Mouse (Mus musculus): ENCODE results near the gene Pus7. TPM values are rescaled to one million over a fixed set of nuclear protein-coding genes. Genes with fewer than 3 reads are reported as not detected.

Pus7 gene
- total and polyA plus RNA-seq, 3 experiments, result 95.8 to 142 TPM; not detected in 1

GRCm38 (mm10) chr5:23787536-23788389 lies 4.3 kb upstream of the Pus7 start, which contains the start of gene Rint1:
Gene Rint1 (plus strand): TSS chr5:23787711.
- Histone ChIP-seq H3K4me1 (ENCODE audit: control insufficient read depth in 1 of 2, insufficient read depth in 2 of 2, low read length in 2 of 2) (peaks cover 11 to 24% of the 10 kb centered on the region in 2 experiments), H3K27ac (ENCODE audit: control insufficient read depth, low read depth, low read length) (peak within 1 kb of the TSS; percentile 82)
- TF ChIP-seq POLR2AphosphoS5 (IDR thresholded peaks at IDR 0.05; ENCODE audit: borderline replicate concordance, low read depth, low read length), result no peak; the same call in 1 of the 2 replicates
- 0 out of 2 replicates have a peak, but pooled peaks have one; percentile 40 for TF ChIP-seq USF1 (IDR thresholded peaks at IDR 0.05; ENCODE audit: low read depth, low read length)
- TF ChIP-seq ELF1 (IDR thresholded peaks at IDR 0.05; ENCODE audit: low read depth, low read length), result peak; percentile 92
- TF ChIP-seq CHD1 (IDR thresholded peaks at IDR 0.05; ENCODE audit: low read depth, low read length), result no peak
- TF ChIP-seq TBP (IDR thresholded peaks at IDR 0.05; ENCODE audit: low read depth, low read length), result peak; percentile 97
- peak; percentile 87; the same call in 1 of the 2 replicates for TF ChIP-seq GABPA (IDR thresholded peaks at IDR 0.05; ENCODE audit: low read depth, low read length)
- TF ChIP-seq KAT2A (conservative IDR thresholded peaks at IDR 0.05; ENCODE audit: low read depth, low read length), result peak; percentile 75; the same call in 1 of the 2 replicates
- TF ChIP-seq ZNF384 (IDR thresholded peaks at IDR 0.05; ENCODE audit: low read depth, low read length), result no peak
- TF ChIP-seq MAZ (IDR thresholded peaks at IDR 0.05; ENCODE audit: low read depth, low read length), result peak; percentile 70; the same call in 1 of the 2 replicates
- peak; percentile 89 for TF ChIP-seq TCF12 (IDR thresholded peaks at IDR 0.05; ENCODE audit: low read depth, low read length)
- TF ChIP-seq MEF2A (IDR thresholded peaks at IDR 0.05; ENCODE audit: extremely low read depth, insufficient replicate concordance, low read depth, low read length, poor library complexity, severe bottlenecking), result no peak
- peak; percentile 40; the same call in 1 of the 2 replicates for TF ChIP-seq ETS1 (IDR thresholded peaks at IDR 0.05; ENCODE audit: low read depth, low read length)
- TF ChIP-seq ZC3H11A (IDR thresholded peaks at IDR 0.05; ENCODE audit: low read depth, low read length), result no peak
- TF ChIP-seq EP300 (IDR thresholded peaks at IDR 0.05; ENCODE audit: low read depth in 1 of 2, low read length in 2 of 2), result peak in 1 of 2 experiments; percentile 57; a peak in 2 of 4 replicates
- TF ChIP-seq NRF1 (IDR thresholded peaks at IDR 0.05; ENCODE audit: insufficient read depth, low read depth, low read length, poor library complexity, severe bottlenecking), result 0 out of 2 replicates have a peak, but pooled peaks have one; percentile 26
- no peak for TF ChIP-seq ZKSCAN1 (IDR thresholded peaks at IDR 0.05; ENCODE audit: low read depth, low read length)
- TF ChIP-seq SMC3 (IDR thresholded peaks at IDR 0.05; ENCODE audit: low read depth, low read length), result no peak; the same call in 1 of the 2 replicates
- TF ChIP-seq USF2 (IDR thresholded peaks at IDR 0.05; ENCODE audit: borderline replicate concordance in 1 of 2, insufficient read depth in 1 of 2, low read depth in 1 of 2, low read length in 2 of 2), result no peak
- peak; percentile 98 for TF ChIP-seq SIN3A (IDR thresholded peaks at IDR 0.05; ENCODE audit: low read length)
- peak; percentile 98 for TF ChIP-seq ZMIZ1 (IDR thresholded peaks at IDR 0.05; ENCODE audit: low read depth, low read length)
- peak; percentile 68; the same call in 1 of the 2 replicates for TF ChIP-seq E2F4 (IDR thresholded peaks at IDR 0.05; ENCODE audit: borderline replicate concordance, low read depth, low read length)
- TF ChIP-seq NELFE (IDR thresholded peaks at IDR 0.05; ENCODE audit: low read depth, low read length), result peak; percentile 99
- TF ChIP-seq RCOR1 (IDR thresholded peaks at IDR 0.05; ENCODE audit: low read depth, low read length), result peak; percentile 34; the same call in 1 of the 2 replicates
- peak; percentile 99 for TF ChIP-seq POLR2AphosphoS2 (IDR thresholded peaks at IDR 0.05; ENCODE audit: low read length)
- peak; percentile 93 to 100 (median 99); a peak in 5 of 6 replicates for TF ChIP-seq CTCF (IDR thresholded peaks at IDR 0.05 in 2 of 3, conservative IDR thresholded peaks at IDR 0.05 in 1 of 3; ENCODE audit: control insufficient read depth in 1 of 3, insufficient read depth in 1 of 3, low read depth in 2 of 3, low read length in 3 of 3, poor library complexity in 1 of 3, severe bottlenecking in 1 of 3)
- peak; percentile 97 to 98 for TF ChIP-seq POLR2A (IDR thresholded peaks at IDR 0.05; ENCODE audit: control insufficient read depth in 1 of 2, insufficient read depth in 1 of 2, low read depth in 1 of 2, low read length in 2 of 2, poor library complexity in 1 of 2)
- TF ChIP-seq MYB (IDR thresholded peaks at IDR 0.05; ENCODE audit: low read depth, low read length), result no peak
- peak; percentile 91 for TF ChIP-seq MXI1 (IDR thresholded peaks at IDR 0.05; ENCODE audit: low read depth, low read length)
- TF ChIP-seq CHD2 (IDR thresholded peaks at IDR 0.05; ENCODE audit: low read length), result no peak
- no peak for TF ChIP-seq RAD21 (IDR thresholded peaks at IDR 0.05; ENCODE audit: low read depth, low read length)
- TF ChIP-seq JUND (IDR thresholded peaks at IDR 0.05; ENCODE audit: low read depth, low read length), result no peak
- no peak for TF ChIP-seq GATA1 (IDR thresholded peaks at IDR 0.05; ENCODE audit: low read depth, low read length)
- no peak for TF ChIP-seq TAL1 (IDR thresholded peaks at IDR 0.05; ENCODE audit: low read length)
- TF ChIP-seq UBTF (IDR thresholded peaks at IDR 0.05; ENCODE audit: borderline replicate concordance, insufficient read depth, low read depth, low read length), result no peak; the same call in 1 of the 2 replicates

More at GRCm38 (mm10) chr5:23787536-23788389, 4.3 kb upstream of the Pus7 start, which contains the start of gene Rint1:
- Histone ChIP-seq H3K36me3 (ENCODE audit: control insufficient read depth in 1 of 2, insufficient read depth in 2 of 2, low read length in 2 of 2) (peaks cover 10 to 38% of the 10 kb centered on the region in 2 experiments), H3K9ac (ENCODE audit: control insufficient read depth, low read depth, low read length, poor library complexity, severe bottlenecking) (peak within 1 kb of the TSS; percentile 89), H3K9me3 (replicated peaks; ENCODE audit: insufficient read depth, low read length) (no peaks in the 10 kb centered on the region), H3K4me3 (ENCODE audit: control insufficient read depth in 1 of 2, insufficient read depth in 1 of 2, low read depth in 2 of 2, low read length in 2 of 2) (peak within 1 kb of the TSS; percentile 65 to 84), H3K27me3 (ENCODE audit: control insufficient read depth in 1 of 2, insufficient read depth in 2 of 2, low read length in 2 of 2) (no peaks in the 10 kb centered on the region), H3K79me2 (ENCODE audit: control insufficient read depth, insufficient read depth, low read length, poor library complexity) (peaks cover 25% of the 10 kb centered on the region)
- peak; percentile 98 for DNase-seq (ENCODE audit: low read depth, low spot score)

All from MEL (cell line).